Mouse (Mus musculus) adrenal gland, adult 10 weeks (tissue): ENCODE results near the gene Tll2. TPM values are rescaled to one million over a fixed set of nuclear protein-coding genes. Genes with fewer than 3 reads are reported as not detected.

Experiments
- polyA plus RNA-seq: library from polyadenylated mRNA; stranded (reverse); fragments of 350-450 nt; fragmentation: Illumina TruSeq; extraction: RNeasy Lipid Tissue Mini Kit (QIAGEN cat#74804); gene quantifications from one replicate; pipeline ENCODE4 v1.2.3, GENCODE M21; 2014; ENCODE audit warnings: low read depth, low replicate concordance

Tll2 gene
- not detected for polyA plus RNA-seq

GRCm38 (mm10) chr19:41206811-41207344 lies at the start of gene Tll2:
Gene Tll2, minus strand, starts transcription at chr19:41206835.

GRCm38 (mm10) chr19:41076906-41077305 lies 129.7 kb downstream of the Tll2 start, which contains the start of gene Opalin:
Gene Opalin, minus strand, starts transcription at chr19:41077113.

Other genes with a start within 250 kb of the Tll2 start
- gene Blnk, start 212.3 kb downstream of the Tll2 start, polyA plus RNA-seq = 1.3 TPM
- gene Dntt, start 177.6 kb downstream of the Tll2 start, polyA plus RNA-seq = not detected
- not detected for gene Opalin, start 129.7 kb downstream of the Tll2 start, polyA plus RNA-seq
- gene Tm9sf3, start 57.2 kb upstream of the Tll2 start, polyA plus RNA-seq = 817 TPM
- 11.3 TPM for gene Pik3ap1, start 178.3 kb upstream of the Tll2 start, polyA plus RNA-seq